In genomic region chr6:82898745-82899144, GRCm38 (mm10) we compare ENCODE assay signal across 30 mouse cellular contexts. TPM values are rescaled to one million over a fixed set of nuclear protein-coding genes. Genes with fewer than 3 reads are reported as not detected.
DNase-seq lines count a peak whose midpoint lies in the region; ATAC-seq lines count a peak whose summit lies in the region.
"Had no signal": no experiment of that assay in that cellular context is flagged by ENCODE, and none has a peak within 500 bp of the region (broad histone marks: within the 10 kb centered on the region; RNA-seq: fewer than 3 reads in every experiment).

No protein-coding gene starts in this region.

- H3K9me3 ChIP-seq in heart, embryonic 13.5 days: no peaks in the 10 kb centered on the region
- no peaks in the 10 kb centered on the region for H3K9me3 ChIP-seq in kidney, embryonic 16.5 days (ENCODE audit: low read length)
- no peaks in the 10 kb centered on the region for H3K9me3 ChIP-seq in limb, embryonic 13.5 days
- H3K9me3 ChIP-seq: forebrain, embryonic 13.5 days; hindbrain, embryonic 15.5 days; liver, embryonic 13.5 days; neural tube, embryonic 13.5 days had no signal

- no peak for ATAC-seq in heart, embryonic 13.5 days (ENCODE audit: extremely low read depth, insufficient number of reproducible peaks, low FRiP score, low TSS enrichment)
- ATAC-seq in kidney, embryonic 16.5 days (ENCODE audit: low FRiP score, low TSS enrichment): peak; percentile 75; the same call in 1 of the 2 replicates
- peak; percentile 59; the same call in 1 of the 2 replicates for ATAC-seq in limb, embryonic 13.5 days (ENCODE audit: low FRiP score, low read depth)
- ATAC-seq: forebrain, embryonic 13.5 days; midbrain, embryonic 16.5 days; Patski had no signal

- no peak for DNase-seq in heart, postnatal 25 days (ENCODE audit: low spot score)
- no peak for DNase-seq in kidney, adult 8-10 months
- DNase-seq in NIH3T3 (ENCODE audit: low read depth): peak; percentile 33
- no peak for DNase-seq in right cerebral cortex, adult 18-20 months
- no peak for DNase-seq in adrenal gland, adult 18-20 months (ENCODE audit: low spot score in 2 of 2)
- DNase-seq: adrenal gland, postnatal 10 days; cerebellum, adult 2 months; cerebellum, postnatal 25 days; embryo, embryonic 11 days; gastrocnemius, postnatal 36 days; kidney, adult 11 months; layer of hippocampus, adult 9-11 months; left cerebral cortex, postnatal 4 days; liver, embryonic 13.5 days; lung, adult 2 months; retina, postnatal 1 day; thymus, adult 2 months; thymus, postnatal 4 days had no signal

- 51% methylated on average over 4 of the region's 4 CpGs for WGBS in heart, embryonic 13.5 days
- 16% methylated on average over 4 of the region's 4 CpGs for WGBS in kidney, embryonic 16.5 days
- 36% methylated on average over 4 of the region's 4 CpGs for WGBS in limb, embryonic 13.5 days

- H3K4me1 ChIP-seq in heart, embryonic 13.5 days: peaks cover 28% of the 10 kb centered on the region
- H3K4me1 ChIP-seq in kidney, embryonic 16.5 days (ENCODE audit: insufficient read depth, low read length): peaks cover 16% of the 10 kb centered on the region
- H3K4me1 ChIP-seq in limb, embryonic 13.5 days: no peaks in the 10 kb centered on the region
- H3K4me1 ChIP-seq: forebrain, embryonic 13.5 days; hindbrain, embryonic 15.5 days; liver, embryonic 13.5 days; neural tube, embryonic 13.5 days had no signal

- no peak overlapping the region for H3K9ac ChIP-seq in heart, embryonic 13.5 days
- no peak overlapping the region for H3K9ac ChIP-seq in kidney, embryonic 16.5 days (replicated peaks; ENCODE audit: low read length)
- H3K9ac ChIP-seq in limb, embryonic 13.5 days: no peak overlapping the region
- H3K9ac ChIP-seq: forebrain, embryonic 13.5 days; hindbrain, embryonic 15.5 days; liver, embryonic 13.5 days; neural tube, embryonic 13.5 days had no signal

- no peaks in the 10 kb centered on the region for H3K36me3 ChIP-seq in heart, embryonic 13.5 days
- no peaks in the 10 kb centered on the region for H3K36me3 ChIP-seq in kidney, embryonic 16.5 days (ENCODE audit: insufficient read depth, low read length)
- H3K36me3 ChIP-seq in limb, embryonic 13.5 days: no peaks in the 10 kb centered on the region
- H3K36me3 ChIP-seq: hindbrain, embryonic 15.5 days; liver, embryonic 13.5 days; neural tube, embryonic 13.5 days had no signal

- H3K4me3 ChIP-seq in heart, embryonic 13.5 days: no peak overlapping the region
- H3K4me3 ChIP-seq in kidney, embryonic 16.5 days (ENCODE audit: low read length): no peak overlapping the region
- H3K4me3 ChIP-seq in limb, embryonic 13.5 days: no peak overlapping the region
- H3K4me3 ChIP-seq: forebrain, embryonic 13.5 days; hindbrain, embryonic 15.5 days; left cerebral cortex, adult 2 months; liver, embryonic 13.5 days; myocyte; neural tube, embryonic 13.5 days had no signal

- H3K27ac ChIP-seq in heart, embryonic 13.5 days (replicated peaks): peak overlapping the region; percentile 79; the same call in 1 of the 2 replicates
- H3K27ac ChIP-seq in kidney, embryonic 16.5 days (ENCODE audit: low read length): peak overlapping the region; percentile 56
- H3K27ac ChIP-seq in limb, embryonic 13.5 days: no peak overlapping the region
- H3K27ac ChIP-seq: forebrain, embryonic 13.5 days; hindbrain, embryonic 15.5 days; left cerebral cortex, adult 2 months; liver, embryonic 13.5 days; macrophage; neural tube, embryonic 13.5 days had no signal

- H3K27me3 ChIP-seq in heart, embryonic 13.5 days (replicated peaks): 0 out of 2 replicates have a peak, but pooled peaks cover 3% of the 10 kb centered on the region
- peaks cover 2% of the 10 kb centered on the region; the same call in 1 of the 2 replicates for H3K27me3 ChIP-seq in kidney, embryonic 16.5 days (ENCODE audit: insufficient read depth, low read length)
- H3K27me3 ChIP-seq in limb, embryonic 13.5 days: no peaks in the 10 kb centered on the region; the same call in 1 of the 2 replicates
- H3K27me3 ChIP-seq: forebrain, embryonic 13.5 days; hindbrain, embryonic 15.5 days; neural tube, embryonic 13.5 days; Patski had no signal

- intact Hi-C loops in heart, postnatal 25 days (cut with DNase I): no loop called here

- H3K4me2 ChIP-seq in heart, embryonic 13.5 days: no peak overlapping the region
- no peak overlapping the region for H3K4me2 ChIP-seq in kidney, embryonic 16.5 days (replicated peaks; ENCODE audit: low read depth, low read length)
- H3K4me2 ChIP-seq in limb, embryonic 13.5 days (replicated peaks): no peak overlapping the region
- H3K4me2 ChIP-seq: forebrain, embryonic 13.5 days; hindbrain, embryonic 15.5 days; liver, embryonic 13.5 days; neural tube, embryonic 13.5 days had no signal

RNA-seq across cellular contexts. Expression of gene Sema4f, which starts 40.8 kb away (rescaled TPM):
- 0.52 and 0.78 TPM in 2 replicates for polyA plus RNA-seq in heart, embryonic 13.5 days (2015; fragmentation: Nextera tagmentation; extraction: Ambion mirVana)
- total RNA-seq in heart, postnatal 25 days (2021): under 1 TPM; 0.34 to 0.47 TPM
- polyA plus RNA-seq in kidney, embryonic 16.5 days (2015; fragmentation: Nextera tagmentation; extraction: Ambion mirVana): 1.1 and 1.6 TPM in 2 replicates
- 3.1 and 4.5 TPM in 2 replicates for polyA plus RNA-seq in limb, embryonic 13.5 days (2015; fragmentation: Nextera tagmentation; extraction: Ambion mirVana)
- total RNA-seq in adrenal gland, adult 18-20 months (2021): under 1 TPM; 0.74 to 0.76 TPM
- polyA plus RNA-seq: macrophage had no signal

RNA-seq across cellular contexts. Expression of gene M1ap, which starts 48.0 kb away (rescaled TPM):
- 1.5 and 1.7 TPM in 2 replicates for polyA plus RNA-seq in heart, embryonic 13.5 days (2015; fragmentation: Nextera tagmentation; extraction: Ambion mirVana)
- under 1 TPM in 1 of 2 experiments, not detected in 1; 0.17 TPM for total RNA-seq in heart, postnatal 25 days (2021)
- 0.29 and 0.69 TPM in 2 replicates for polyA plus RNA-seq in kidney, embryonic 16.5 days (2015; fragmentation: Nextera tagmentation; extraction: Ambion mirVana)
- 0.34 and 0.65 TPM in 2 replicates for polyA plus RNA-seq in limb, embryonic 13.5 days (2015; fragmentation: Nextera tagmentation; extraction: Ambion mirVana)
- not detected for total RNA-seq in adrenal gland, adult 18-20 months (2021)
- total RNA-seq: gastrocnemius, adult 18-20 months; gastrocnemius, postnatal 36 days; left cerebral cortex, adult 2 months had no signal
- polyA plus RNA-seq: forebrain, embryonic 13.5 days; midbrain, embryonic 16.5 days; neural tube, embryonic 13.5 days; Patski had no signal
